Mouse (Mus musculus): ENCODE results near the gene Gm45021. TPM values are rescaled to one million over a fixed set of nuclear protein-coding genes. Genes with fewer than 3 reads are reported as not detected.
"Not testable (repeated sequence)": the region's sequence is repeated elsewhere in the genome, so short reads cannot be mapped to it uniquely, and the experiment has no call there.

Gene Gm45021
- total RNA-seq, 1 experiment, result not detected

DNA sequence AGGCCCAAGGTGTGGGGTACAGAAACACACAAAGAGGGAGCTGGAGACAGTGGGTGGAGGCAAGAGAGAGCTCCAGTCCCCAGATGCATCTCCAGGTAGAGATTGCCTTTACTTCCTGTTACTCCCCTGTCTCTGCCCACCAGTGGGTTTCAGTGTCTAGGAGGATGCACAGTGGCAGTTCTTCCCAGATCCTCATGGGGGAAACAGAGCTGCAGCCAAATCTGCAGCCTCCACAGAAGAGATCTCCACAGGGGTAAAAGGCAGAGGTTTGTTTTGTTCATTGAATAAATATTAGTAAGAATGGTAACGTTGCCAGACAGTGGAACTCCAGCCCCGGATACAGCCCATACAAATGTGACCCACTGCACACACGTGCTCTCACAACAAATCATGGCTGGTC lies 21.2 kb downstream of the Gm45021 start:
- H3K4me3 ChIP-seq (ENCODE audit: insufficient read depth in 1 of 2, low read depth in 1 of 2, low read length in 2 of 2, poor library complexity in 1 of 2, severe bottlenecking in 1 of 2), result no peak overlapping the region
- no peaks in the 10 kb centered on the region for H3K36me3 ChIP-seq (ENCODE audit: control insufficient read depth, insufficient read depth, low read length, poor library complexity, severe bottlenecking)
- DNase-seq (ENCODE audit: low read depth, low spot score), result no peak
- H3K4me1 ChIP-seq (ENCODE audit: control insufficient read depth in 2 of 2, insufficient read depth in 2 of 2, low read length in 2 of 2, poor library complexity in 1 of 2), result peaks cover 0 to 5% of the 10 kb centered on the region in 2 experiments; a peak in 1 of 4 replicates
- no peak overlapping the region for H3K27ac ChIP-seq (ENCODE audit: insufficient read depth, low read depth, low read length, poor library complexity, severe bottlenecking)
- in situ Hi-C loops (cut with MboI; ENCODE audit: low sequenced_read_pairs in 2 of 2, unreplicated experiment in 2 of 2), result no loop called here
- no peaks in the 10 kb centered on the region for H3K9me3 ChIP-seq (ENCODE audit: control insufficient read depth, insufficient read depth, low read depth, low read length)
- H3K9ac ChIP-seq (ENCODE audit: insufficient read depth, low read depth, low read length, poor library complexity, severe bottlenecking), result no peak overlapping the region
- TF ChIP-seq CHD2 (IDR thresholded peaks at IDR 0.05; ENCODE audit: low read depth, low read length), result no peak
- TF ChIP-seq ZC3H11A (IDR thresholded peaks at IDR 0.05; ENCODE audit: borderline replicate concordance, low read depth, low read length), result no peak
- no peak for TF ChIP-seq HCFC1 (IDR thresholded peaks at IDR 0.05; ENCODE audit: borderline replicate concordance, insufficient read depth, low read length)
- no peak for TF ChIP-seq MAFK (IDR thresholded peaks at IDR 0.05; ENCODE audit: insufficient read depth, low read depth, low read length)
- TF ChIP-seq ZNF384 (IDR thresholded peaks at IDR 0.05; ENCODE audit: low read depth, low read length), result no peak

DNA sequence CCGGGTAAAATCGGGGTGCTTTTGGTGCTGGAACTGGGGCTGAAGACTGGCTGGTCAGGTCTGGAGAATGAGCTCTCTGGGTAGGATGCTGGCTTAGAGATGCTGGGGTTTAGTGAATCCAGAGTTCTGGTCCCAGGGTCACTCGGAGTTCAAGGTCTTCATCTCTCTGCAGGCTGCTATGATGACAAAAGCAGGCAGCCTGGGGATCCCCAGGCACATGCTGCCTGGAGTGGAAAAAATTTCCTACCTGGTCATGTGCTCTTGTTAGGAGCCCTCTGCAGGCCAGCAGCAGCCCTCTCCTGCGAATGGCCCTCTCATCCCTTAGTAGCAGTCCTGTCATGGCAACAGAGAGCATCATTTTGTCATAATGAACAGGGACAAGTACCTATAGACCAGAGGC lies 24.1 kb downstream of the Gm45021 start:
- H3K9me3 ChIP-seq (ENCODE audit: control insufficient read depth, insufficient read depth, low read depth, low read length), result no peaks in the 10 kb centered on the region
- peaks cover 0 to 2% of the 10 kb centered on the region in 2 experiments; a peak in 1 of 4 replicates for H3K4me1 ChIP-seq (ENCODE audit: control insufficient read depth in 2 of 2, insufficient read depth in 2 of 2, low read length in 2 of 2, poor library complexity in 1 of 2)
- H3K27ac ChIP-seq (ENCODE audit: insufficient read depth, low read depth, low read length, poor library complexity, severe bottlenecking), result no peak overlapping the region
- H3K4me3 ChIP-seq (ENCODE audit: insufficient read depth in 1 of 2, low read depth in 1 of 2, low read length in 2 of 2, poor library complexity in 1 of 2, severe bottlenecking in 1 of 2), result no peak overlapping the region
- in situ Hi-C loops (cut with MboI; ENCODE audit: low sequenced_read_pairs in 2 of 2, unreplicated experiment in 2 of 2), result no loop called here
- H3K36me3 ChIP-seq (ENCODE audit: control insufficient read depth, insufficient read depth, low read length, poor library complexity, severe bottlenecking), result no peaks in the 10 kb centered on the region
- no peak overlapping the region for H3K9ac ChIP-seq (ENCODE audit: insufficient read depth, low read depth, low read length, poor library complexity, severe bottlenecking)
- DNase-seq (ENCODE audit: low read depth, low spot score), result no peak
- TF ChIP-seq ZNF384 (IDR thresholded peaks at IDR 0.05; ENCODE audit: low read depth, low read length) (no peak), CHD2 (IDR thresholded peaks at IDR 0.05; ENCODE audit: low read depth, low read length) (no peak), MAFK (IDR thresholded peaks at IDR 0.05; ENCODE audit: insufficient read depth, low read depth, low read length) (no peak), ZC3H11A (IDR thresholded peaks at IDR 0.05; ENCODE audit: borderline replicate concordance, low read depth, low read length) (no peak), HCFC1 (IDR thresholded peaks at IDR 0.05; ENCODE audit: borderline replicate concordance, insufficient read depth, low read length) (no peak)

DNA sequence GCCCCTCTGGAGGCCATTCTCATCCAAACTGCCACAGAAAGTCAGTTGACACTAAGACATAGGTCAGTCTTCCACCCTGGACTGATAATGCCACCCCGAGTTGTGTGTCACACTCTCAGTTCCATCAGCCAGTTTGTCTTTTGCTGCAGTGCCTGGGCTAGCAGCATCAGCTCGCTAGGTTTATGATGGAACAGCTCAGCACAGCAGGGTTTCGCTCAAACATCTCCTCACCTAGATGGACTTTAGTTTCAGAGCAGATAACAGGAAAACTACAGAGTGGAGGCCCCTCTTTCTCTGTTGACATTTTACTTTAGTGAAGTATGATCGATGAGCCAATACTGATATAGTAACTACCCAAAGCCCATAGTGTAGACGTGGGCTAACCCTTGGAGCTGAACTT lies 25.3 kb downstream of the Gm45021 start:
- H3K4me1 ChIP-seq (ENCODE audit: control insufficient read depth in 2 of 2, insufficient read depth in 2 of 2, low read length in 2 of 2, poor library complexity in 1 of 2), result peaks cover 0 to 7% of the 10 kb centered on the region in 2 experiments; a peak in 1 of 4 replicates
- H3K9ac ChIP-seq (ENCODE audit: insufficient read depth, low read depth, low read length, poor library complexity, severe bottlenecking), result no peak overlapping the region
- TF ChIP-seq CHD2 (IDR thresholded peaks at IDR 0.05; ENCODE audit: low read depth, low read length), result no peak
- no peak for TF ChIP-seq ZNF384 (IDR thresholded peaks at IDR 0.05; ENCODE audit: low read depth, low read length)
- TF ChIP-seq ZC3H11A (IDR thresholded peaks at IDR 0.05; ENCODE audit: borderline replicate concordance, low read depth, low read length), result no peak
- TF ChIP-seq MAFK (IDR thresholded peaks at IDR 0.05; ENCODE audit: insufficient read depth, low read depth, low read length), result no peak
- TF ChIP-seq HCFC1 (IDR thresholded peaks at IDR 0.05; ENCODE audit: borderline replicate concordance, insufficient read depth, low read length), result no peak
- H3K9me3 ChIP-seq (ENCODE audit: control insufficient read depth, insufficient read depth, low read depth, low read length), result no peaks in the 10 kb centered on the region
- no peak for DNase-seq (ENCODE audit: low read depth, low spot score)
- peaks cover 4% of the 10 kb centered on the region; the same call in 1 of the 2 replicates for H3K36me3 ChIP-seq (ENCODE audit: control insufficient read depth, insufficient read depth, low read length, poor library complexity, severe bottlenecking)
- H3K4me3 ChIP-seq (ENCODE audit: insufficient read depth in 1 of 2, low read depth in 1 of 2, low read length in 2 of 2, poor library complexity in 1 of 2, severe bottlenecking in 1 of 2), result no peak overlapping the region
- H3K27ac ChIP-seq (ENCODE audit: insufficient read depth, low read depth, low read length, poor library complexity, severe bottlenecking), result no peak overlapping the region
- in situ Hi-C loops (cut with MboI; ENCODE audit: low sequenced_read_pairs in 2 of 2, unreplicated experiment in 2 of 2), result no loop called here

DNA sequence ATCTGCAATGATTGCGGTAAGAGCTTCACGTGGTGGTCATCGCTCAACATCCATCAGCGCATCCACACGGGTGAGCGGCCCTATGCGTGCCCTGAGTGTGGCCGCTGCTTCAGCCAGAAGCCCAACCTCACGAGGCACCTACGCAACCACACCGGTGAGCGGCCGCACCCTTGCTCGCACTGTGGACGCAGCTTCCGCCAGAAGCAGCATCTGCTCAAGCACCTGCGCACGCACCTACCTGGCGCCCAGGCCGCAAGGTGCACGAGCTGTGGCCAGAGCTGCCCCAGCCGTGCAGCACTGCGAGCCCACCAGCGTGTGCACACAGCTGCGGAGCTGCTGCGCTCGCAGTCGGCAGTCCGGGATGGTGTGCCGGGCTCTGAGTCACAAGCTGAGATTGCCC lies 30.6 kb downstream of the Gm45021 start:
- H3K36me3 ChIP-seq (ENCODE audit: control insufficient read depth, insufficient read depth, low read length, poor library complexity, severe bottlenecking), result peaks cover 7% of the 10 kb centered on the region; the same call in 1 of the 2 replicates
- peak overlapping the region; percentile 53 for H3K9ac ChIP-seq (ENCODE audit: insufficient read depth, low read depth, low read length, poor library complexity, severe bottlenecking)
- in situ Hi-C loops (cut with MboI; ENCODE audit: low sequenced_read_pairs in 2 of 2, unreplicated experiment in 2 of 2), result no loop called here

DNA sequence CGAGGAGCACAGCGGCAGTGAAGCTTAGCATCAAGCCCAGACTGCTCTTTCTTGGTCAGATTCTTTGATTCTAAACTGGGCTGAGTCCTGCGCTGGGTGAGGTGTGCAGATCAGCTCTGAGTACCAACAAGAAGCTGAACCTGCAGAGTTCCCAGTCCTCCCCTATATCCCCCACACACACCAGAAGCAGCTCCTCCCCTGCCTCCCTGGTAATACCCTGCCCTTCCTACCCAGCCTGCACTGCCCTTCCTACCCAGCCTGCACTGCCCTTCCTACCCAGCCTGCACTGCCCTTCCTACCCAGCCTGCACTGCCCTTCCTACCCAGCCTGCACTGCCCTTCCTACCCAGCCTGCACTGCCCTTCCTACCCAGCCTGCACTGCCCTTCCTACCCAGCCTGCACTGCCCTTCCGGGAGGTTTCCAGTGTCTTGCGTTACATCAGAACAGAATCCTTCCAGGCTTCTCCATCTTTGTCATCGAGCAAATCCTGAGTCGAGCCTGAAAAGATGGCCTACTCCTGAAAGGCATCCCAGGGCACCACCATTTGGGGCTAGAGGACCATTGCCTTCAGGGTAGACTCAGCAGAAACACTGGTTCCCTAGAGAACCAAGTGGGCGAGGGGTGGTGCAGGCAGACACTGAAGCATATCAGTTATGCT lies 32.9 kb downstream of the Gm45021 start:
- DNase-seq (ENCODE audit: low read depth, low spot score); H3K27ac ChIP-seq (ENCODE audit: insufficient read depth, low read depth, low read length, poor library complexity, severe bottlenecking); in situ Hi-C loops (cut with MboI; ENCODE audit: low sequenced_read_pairs in 2 of 2, unreplicated experiment in 2 of 2); H3K36me3 ChIP-seq (ENCODE audit: control insufficient read depth, insufficient read depth, low read length, poor library complexity, severe bottlenecking); H3K9me3 ChIP-seq (ENCODE audit: control insufficient read depth, insufficient read depth, low read depth, low read length): not testable (repeated sequence)
- peaks cover 0 to 11% of the 10 kb centered on the region in 2 experiments; a peak in 1 of 4 replicates for H3K4me1 ChIP-seq (ENCODE audit: control insufficient read depth in 2 of 2, insufficient read depth in 2 of 2, low read length in 2 of 2, poor library complexity in 1 of 2)
- H3K4me3 ChIP-seq (ENCODE audit: insufficient read depth in 1 of 2, low read depth in 1 of 2, low read length in 2 of 2, poor library complexity in 1 of 2, severe bottlenecking in 1 of 2), result peak overlapping the region; percentile 37 to 93
- H3K9ac ChIP-seq (ENCODE audit: insufficient read depth, low read depth, low read length, poor library complexity, severe bottlenecking), result peak overlapping the region; percentile 63

More for the DNA sequence above, 30.6 kb downstream of the Gm45021 start:
- no peak overlapping the region for H3K27ac ChIP-seq (ENCODE audit: insufficient read depth, low read depth, low read length, poor library complexity, severe bottlenecking)
- no peaks in the 10 kb centered on the region for H3K9me3 ChIP-seq (ENCODE audit: control insufficient read depth, insufficient read depth, low read depth, low read length)
- TF ChIP-seq CHD2 (IDR thresholded peaks at IDR 0.05; ENCODE audit: low read depth, low read length) (no peak), HCFC1 (IDR thresholded peaks at IDR 0.05; ENCODE audit: borderline replicate concordance, insufficient read depth, low read length) (no peak), ZC3H11A (IDR thresholded peaks at IDR 0.05; ENCODE audit: borderline replicate concordance, low read depth, low read length) (no peak), MAFK (IDR thresholded peaks at IDR 0.05; ENCODE audit: insufficient read depth, low read depth, low read length) (no peak), ZNF384 (IDR thresholded peaks at IDR 0.05; ENCODE audit: low read depth, low read length) (no peak)
- peaks cover 0 to 11% of the 10 kb centered on the region in 2 experiments; a peak in 1 of 4 replicates for H3K4me1 ChIP-seq (ENCODE audit: control insufficient read depth in 2 of 2, insufficient read depth in 2 of 2, low read length in 2 of 2, poor library complexity in 1 of 2)
- DNase-seq (ENCODE audit: low read depth, low spot score), result no peak
- H3K4me3 ChIP-seq (ENCODE audit: insufficient read depth in 1 of 2, low read depth in 1 of 2, low read length in 2 of 2, poor library complexity in 1 of 2, severe bottlenecking in 1 of 2), result peak overlapping the region; percentile 69 to 71
